Mouse (Mus musculus): ENCODE data around the gene Pam.

- TF ChIP-seq POLR2A (IDR thresholded peaks at IDR 0.05; ENCODE audit: borderline replicate concordance, insufficient read depth, low read length) (no peak), CTCF (IDR thresholded peaks at IDR 0.05; ENCODE audit: borderline replicate concordance, insufficient read depth, low read depth, low read length) (no peak)
Observed at GRCm38 (mm10) chr1:97887511-97887910, 207.9 kb downstream of the Pam start.

Measured in cerebellum, adult 2 months (tissue).